Mouse (Mus musculus) ovary, postnatal 14 days (tissue): ENCODE measurements around the gene 2310007B03Rik.
"Not testable (repeated sequence)": the region's sequence is repeated elsewhere in the genome, so short reads cannot be mapped to it uniquely, and the experiment has no call there.

Experiments
- DNase-seq: peaks from one replicate; pipeline ENCODE4 v3.0.0; 2022; ENCODE audit warnings: low spot score

2310007B03Rik gene

DNA sequence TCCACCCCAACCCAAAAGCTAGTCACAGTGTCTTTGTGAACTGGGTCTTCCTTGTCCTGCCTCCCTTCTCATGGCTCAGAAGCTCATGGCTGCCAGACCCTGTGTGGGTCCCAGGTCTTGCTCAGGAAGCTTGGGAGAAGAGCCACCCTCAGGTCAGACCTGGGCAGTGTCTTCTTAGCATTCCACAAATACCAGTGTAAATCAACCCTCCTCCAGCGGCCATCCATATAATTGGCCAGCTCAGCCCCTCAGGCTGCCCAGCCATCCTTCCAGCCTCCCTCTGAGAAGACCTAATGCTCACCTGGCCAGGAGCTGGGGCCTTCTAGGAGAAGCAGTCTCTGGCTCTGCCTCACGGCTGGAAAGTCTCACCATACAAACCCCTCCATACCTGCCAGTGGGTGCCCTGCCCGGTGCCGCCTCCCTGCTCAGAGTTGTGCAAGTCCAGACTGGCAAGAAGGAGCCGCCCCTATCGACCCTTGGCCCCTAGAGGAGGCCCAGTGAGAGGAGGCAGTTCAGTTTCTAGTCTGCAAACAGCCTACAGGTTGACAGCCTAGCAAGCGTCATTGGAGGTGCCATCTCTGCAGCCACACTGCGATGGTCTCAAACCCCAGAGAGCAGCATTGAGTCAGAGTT, at the start of gene 2310007B03Rik:
Gene 2310007B03Rik (minus strand): TSS at position 448 of the 633 bp plus-strand sequence.
- DNase-seq, result no peak

DNA sequence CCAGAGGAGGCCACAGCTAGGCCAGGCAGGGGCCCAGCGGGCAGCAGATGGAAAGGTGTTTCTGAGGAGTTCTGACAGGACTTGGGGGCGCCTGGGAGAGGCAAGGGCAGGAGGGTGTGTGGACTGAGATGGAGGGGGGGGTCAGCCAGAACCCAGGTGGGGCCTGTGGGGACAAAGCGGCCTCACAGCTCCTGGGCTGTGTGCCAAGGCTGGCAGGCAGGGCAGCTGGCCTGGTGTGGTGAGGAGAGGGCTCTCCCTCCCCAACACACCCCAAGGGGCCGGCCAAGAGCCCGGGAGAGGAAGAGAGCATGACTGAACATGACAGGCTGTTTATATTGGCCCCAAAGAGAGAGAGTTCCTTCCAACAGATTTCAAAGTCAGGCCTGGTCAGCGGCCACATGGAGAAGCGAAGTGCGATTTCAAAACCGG, 49.5 kb upstream of the 2310007B03Rik start:
- DNase-seq, result peak; percentile 68

DNA sequence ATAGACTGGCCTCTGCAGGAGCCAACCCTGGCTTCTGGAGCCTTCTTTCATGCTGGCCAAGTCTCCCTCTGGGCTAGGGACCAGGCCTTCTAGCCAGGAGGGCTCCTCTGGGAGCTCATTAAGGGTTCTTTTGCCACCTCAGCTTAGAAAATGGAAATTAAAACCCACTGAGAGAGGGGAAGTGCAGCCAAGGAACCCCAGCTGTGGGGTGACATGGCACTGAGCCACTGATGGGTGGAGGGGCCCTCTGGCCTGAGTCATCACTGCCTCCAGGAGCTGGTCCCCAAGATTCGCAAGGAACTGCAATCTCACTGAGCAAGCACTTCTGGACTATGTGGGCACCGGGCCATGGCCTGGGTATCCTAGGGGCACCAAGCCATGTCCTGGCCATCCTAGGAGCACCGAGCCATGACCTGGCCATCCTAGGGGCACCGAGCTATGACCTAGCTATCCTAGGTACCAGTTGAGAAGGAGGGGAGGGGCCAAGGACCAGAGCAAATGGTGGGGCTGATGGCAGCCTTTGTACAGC, 46.9 kb upstream of the 2310007B03Rik start:
- DNase-seq, result no peak

DNA sequence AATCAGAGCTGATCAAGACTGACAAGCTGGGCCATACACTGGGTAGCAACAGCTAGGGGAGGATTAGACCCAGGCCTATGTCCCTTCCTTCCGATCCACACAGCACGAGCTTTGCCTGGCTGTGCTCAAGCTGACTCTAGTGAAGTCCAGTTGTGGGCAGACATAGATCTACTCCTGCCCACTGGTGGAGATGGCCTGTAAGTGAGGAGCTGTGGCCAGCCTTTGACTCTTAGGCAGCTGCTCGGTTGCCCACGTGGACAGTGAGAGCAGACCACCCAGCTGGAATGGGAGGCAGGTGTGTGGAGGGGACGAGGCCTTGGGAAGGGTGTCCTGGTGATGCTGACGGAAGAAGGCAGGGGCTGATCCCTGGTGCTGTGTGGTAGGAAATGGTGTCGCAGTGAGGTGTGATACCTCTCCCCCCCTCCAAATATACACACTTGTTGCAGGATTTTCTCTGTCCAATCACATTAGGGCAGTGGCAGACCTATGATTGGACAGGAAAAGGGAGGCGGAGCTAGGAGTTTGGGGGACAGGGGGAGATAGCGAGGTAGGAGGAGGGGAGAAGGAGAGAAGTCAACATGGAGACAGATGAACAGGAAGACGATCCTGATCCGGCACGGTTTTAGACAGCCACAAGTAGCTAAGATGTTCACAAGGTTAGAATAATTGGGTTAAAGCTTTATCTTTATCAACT, 45.7 kb upstream of the 2310007B03Rik start:
- no peak for DNase-seq

DNA sequence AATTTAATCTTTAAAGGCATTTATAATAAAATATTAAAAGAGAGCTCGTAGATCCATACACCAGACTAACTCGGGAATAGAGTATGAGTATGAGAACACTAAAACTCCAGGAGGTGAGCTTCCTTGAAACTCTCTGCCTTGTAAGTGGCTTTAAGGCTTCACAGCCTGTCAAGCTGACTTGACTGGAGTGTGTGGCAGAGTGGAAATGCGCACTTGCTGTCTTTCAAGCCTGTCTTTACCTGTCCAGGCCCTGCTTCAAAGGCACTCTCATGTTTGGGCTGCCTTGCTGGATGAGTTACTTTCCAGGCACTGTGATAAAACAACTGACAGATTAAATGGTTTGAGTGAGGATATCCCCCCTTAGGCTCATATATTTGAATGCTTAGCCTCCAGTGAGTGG, 37.2 kb upstream of the 2310007B03Rik start:
- DNase-seq, result no peak

DNA sequence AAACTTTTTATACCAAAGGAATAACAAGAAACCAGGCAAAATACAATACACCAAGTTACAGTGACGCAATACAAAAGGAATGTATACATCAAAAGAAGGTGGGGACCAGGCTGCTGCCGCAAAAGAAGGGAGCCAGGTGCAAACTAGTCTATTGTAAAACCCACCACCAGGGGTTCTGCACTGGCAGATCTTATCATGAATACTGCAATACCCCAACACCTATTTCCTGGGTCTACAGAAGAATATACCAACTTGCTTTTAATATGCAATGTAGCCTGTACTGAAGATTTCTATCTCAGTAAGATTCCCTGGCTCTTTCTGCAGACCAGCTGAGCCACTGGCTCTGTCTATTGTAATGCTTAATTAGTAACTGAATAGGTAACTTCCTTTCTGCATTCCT, 36.7 kb upstream of the 2310007B03Rik start:
- not testable (repeated sequence) for DNase-seq

DNA sequence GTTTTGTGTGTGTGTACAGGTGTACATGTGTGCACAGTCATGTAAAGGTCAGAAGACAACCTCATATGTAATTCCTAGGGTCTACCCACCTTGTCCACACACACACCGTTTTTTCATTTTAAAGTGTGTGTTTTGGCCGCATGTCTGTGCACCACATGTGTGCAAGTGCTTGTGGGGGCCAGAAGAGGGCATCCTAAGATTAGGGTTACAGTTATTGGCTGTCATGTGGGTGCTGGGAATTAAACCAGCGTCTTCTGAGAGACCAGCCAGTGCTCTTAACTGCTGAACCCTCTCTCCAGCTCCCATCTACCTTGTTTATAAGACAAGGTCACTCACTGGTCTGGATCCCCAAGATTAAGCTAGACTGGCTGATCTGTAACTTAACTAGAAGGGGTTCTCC, 34.2 kb upstream of the 2310007B03Rik start:
- no peak for DNase-seq

DNA sequence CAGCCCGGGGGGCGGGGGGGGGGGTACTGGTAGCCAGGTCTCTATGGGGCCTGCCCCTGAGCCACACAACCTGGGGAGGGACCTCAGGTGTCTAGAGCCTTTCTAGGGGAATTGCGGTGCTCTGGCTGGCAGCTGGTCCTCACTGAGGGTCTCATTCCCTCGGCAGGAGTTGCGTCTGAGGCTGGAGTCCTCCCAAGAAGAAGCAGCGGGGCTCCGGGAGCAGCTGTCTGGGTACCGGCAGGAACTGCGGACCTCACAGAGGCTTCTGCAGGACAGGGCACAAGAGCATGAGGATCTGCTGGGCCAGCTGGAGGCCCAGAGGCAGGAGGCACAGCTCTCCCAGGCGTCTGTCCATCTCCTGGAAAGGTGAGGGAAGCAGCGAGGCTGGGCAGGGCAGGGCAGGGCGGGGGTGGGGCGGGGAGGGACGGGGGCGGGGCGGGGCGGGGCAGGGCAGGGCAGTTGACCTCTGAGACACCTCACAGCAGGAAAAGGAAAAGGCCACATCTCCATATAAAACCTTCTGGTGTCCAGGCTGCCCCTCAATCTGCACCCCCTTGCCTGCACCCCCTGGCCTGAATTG, 30.1 kb upstream of the 2310007B03Rik start:
- DNase-seq, result no peak

DNA sequence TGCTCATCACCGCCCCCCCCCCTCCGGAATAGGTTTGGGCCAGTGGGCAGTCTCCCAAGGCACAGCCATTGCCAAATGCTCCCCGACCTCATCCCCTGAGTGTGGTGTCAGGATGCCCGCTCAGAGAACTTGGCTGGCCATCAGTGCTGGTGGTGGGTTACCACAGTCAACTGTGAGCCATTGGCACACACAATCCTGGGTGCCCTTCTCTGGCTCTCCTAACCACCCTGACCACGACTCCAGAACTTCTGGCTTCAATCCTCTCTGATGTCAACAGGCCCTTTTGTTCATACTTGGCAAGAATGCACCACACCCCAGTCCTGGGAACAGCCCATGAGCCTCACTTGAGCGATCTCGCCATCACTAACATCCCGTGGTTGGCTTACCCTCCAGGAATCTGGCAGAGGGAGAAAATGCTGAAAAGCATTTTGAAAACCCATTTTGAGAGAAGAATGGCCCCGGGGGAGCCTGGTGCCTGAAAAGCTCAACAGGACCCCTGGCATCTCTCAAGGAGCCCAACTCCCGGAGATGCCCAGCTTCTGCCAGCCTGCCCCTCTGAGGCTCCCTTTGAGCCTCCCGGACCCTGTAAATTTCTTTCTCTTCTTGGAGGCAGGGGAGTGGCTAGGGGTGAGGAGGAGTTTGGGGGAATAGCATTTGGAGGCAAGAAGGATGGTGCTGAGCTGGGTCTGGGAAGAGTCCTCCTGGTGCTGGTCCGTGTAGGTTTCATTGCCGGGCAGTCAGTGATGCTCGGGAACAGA, 23.5 kb upstream of the 2310007B03Rik start:
- no peak for DNase-seq

DNA sequence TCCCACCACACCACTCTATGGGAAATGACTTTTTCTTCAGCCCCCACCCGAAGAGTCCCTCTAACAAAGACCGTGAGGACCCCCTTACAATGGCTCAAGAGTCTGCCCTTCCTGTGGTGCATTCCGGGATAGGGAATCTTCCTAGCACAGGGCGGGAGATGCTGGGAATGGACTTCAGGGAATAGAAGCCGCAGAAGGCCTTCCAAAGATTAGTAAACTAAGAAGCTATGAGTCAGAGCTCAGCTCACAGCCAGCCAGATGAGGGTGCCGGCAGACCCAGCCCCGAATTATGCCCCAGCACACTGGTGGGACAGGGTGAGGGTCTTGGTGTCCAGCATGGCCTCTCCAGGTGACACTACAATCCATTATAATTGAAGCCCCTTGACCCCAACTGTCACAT, 21.5 kb upstream of the 2310007B03Rik start:
- DNase-seq, result no peak

DNA sequence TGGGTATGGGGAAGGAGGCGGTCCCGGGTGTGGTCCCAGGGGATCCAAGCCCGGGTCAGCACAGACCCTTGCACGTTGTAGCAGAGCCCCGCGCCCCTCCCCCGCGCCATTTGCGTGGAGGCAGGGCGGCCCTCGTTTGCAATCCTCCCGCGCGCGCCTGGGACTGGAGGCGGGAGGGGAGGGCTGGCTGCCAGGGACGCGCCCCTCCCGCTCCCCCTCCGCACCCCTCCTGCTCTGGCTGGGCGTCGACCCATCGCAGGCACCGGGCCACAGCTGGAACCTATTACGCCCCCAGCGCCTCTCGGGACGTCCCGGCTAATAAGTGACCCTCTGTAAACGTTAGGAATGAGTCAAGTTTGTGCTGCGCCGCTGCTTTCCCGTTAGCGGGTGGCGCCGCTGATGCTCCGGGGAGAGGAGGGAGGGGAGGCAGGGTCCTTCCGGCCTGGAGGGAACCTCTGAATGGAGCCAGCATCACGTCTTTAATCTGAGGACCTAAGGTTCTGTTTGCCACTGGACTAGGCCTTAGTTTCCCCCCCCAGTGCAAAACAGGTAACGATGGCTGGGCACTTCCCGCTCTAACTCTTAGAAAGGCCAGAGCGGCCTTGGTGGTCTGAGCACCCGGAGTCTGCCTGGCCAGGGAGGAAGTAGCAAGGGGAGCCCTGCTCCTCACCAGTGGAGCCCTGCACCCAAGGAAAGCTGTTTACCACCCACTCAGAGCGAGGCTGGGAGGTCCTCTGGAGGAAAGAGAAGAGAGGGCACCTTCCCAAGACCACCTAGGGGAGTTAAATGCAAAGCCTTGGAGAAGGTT, 16.0 kb upstream of the 2310007B03Rik start:
- peak; percentile 85 for DNase-seq

DNA sequence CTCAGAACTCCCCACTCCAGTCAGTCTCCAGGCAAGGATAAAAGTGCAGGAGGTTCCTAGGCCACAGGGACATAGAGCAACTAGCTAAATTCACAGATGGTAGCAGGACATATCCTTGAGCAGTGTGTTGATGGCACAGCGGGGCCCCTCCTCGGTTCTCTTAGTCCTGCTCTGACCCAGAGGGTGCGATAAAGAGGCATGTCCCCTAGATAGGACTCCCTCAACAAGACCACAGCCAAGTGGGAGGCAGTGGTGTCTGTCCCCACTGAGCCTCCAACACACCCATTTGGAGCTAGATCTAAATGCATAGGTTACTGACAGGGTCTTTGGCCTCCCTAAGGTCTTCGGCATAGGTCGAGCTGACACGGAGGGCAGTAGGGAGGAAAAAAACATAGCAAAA, 15.1 kb upstream of the 2310007B03Rik start:
- DNase-seq, result no peak

DNA sequence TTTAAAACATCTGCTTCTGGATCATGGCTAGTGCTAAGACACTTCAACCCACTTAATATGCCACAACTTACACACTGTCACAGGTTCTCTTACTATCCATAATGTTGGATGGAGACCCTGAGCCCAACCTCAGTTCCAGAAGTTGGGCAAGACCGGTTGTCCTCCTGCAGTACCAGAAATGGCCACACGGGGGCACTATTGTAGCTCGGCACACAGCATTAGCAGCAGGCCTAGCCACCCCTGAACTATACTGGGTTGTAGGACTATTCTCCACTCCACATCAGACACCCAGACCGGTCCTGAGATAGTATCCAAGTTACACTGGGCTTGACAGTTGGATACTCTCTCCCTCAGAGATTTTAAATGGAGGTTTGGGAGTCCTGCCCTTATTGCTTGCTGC, 13.7 kb upstream of the 2310007B03Rik start:
- DNase-seq, result peak; percentile 85

DNA sequence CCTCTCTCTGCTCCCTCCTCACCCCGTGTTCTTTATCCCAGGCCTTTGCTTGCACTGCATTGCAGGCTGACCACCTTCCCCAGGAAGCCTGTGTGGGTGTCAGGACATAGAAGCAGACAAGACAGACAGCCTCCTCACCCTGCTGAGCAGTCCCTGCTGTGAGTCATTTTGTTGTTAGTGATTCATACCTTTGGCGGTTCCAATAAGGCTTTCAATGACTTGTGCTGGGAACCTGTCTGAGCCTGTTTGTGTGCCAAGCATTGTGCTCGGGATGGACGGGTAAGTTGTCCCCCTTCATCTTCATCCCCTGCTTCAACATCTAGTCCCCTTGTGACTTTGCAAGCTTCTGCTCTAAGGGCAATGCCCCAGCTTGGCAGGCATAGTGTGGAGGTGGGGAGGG, 12.9 kb upstream of the 2310007B03Rik start:
- no peak for DNase-seq

DNA sequence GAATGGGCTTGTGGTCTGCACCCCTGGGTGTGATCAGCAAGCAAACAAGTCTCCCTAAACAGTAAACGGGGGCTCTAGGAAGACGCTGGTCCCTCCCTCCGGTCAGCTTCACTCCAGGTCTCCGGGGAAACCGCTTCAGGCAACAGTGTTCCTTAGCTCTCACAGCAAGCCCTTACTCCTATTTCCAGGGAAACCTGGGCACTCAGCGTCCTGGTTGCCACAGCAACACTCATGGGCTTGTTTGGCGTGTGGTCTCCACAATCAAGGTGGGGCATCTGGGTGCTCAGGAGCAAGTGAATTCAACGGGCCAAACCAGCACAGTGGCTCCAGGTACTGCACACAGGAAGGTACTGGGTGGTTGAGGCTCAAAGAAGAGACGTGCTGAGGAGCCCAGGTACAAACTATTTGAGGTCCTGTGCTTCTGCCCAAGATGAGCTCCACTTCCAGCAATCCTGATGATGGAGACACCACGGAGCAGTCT, 7.6 kb upstream of the 2310007B03Rik start, which contains the start of gene Crocc2:
Gene Crocc2 (plus strand): TSS at position 431 of the 481 bp plus-strand sequence.
- no peak for DNase-seq

DNA sequence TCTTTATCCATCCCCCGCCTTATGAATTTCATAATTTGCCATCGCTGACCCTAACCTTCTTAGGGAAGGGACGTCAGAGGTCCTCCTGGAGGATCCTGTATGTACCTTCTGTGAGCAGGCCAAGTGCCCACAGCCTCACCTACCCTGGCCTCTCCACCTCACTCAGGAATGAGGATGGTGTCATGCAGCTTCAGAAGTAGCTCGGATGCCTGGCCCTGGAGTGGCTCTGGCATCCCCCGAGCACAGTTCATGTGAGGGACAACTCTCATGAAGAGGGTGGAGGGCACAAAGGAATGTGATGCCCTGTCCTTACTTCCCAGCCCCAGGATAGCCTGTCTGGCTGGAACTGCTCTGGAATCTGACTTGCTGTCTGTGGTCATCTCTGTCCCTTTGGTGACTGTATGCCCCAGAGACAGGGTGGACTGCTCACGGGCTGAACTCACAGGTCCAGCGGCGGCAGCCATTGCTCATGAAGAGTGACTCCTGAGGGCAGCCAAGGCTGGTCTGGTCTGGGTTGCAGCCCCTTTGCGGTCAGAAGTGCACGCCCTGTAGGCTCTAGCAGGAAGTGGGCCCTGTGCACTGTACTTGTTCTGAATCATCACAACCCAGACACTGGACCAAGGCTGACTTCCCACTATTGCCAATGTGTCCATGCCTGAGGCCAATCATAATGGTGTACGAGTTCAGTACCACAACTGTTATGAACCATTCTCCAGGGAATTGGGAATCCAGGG, 5.8 kb upstream of the 2310007B03Rik start:
- no peak for DNase-seq

DNA sequence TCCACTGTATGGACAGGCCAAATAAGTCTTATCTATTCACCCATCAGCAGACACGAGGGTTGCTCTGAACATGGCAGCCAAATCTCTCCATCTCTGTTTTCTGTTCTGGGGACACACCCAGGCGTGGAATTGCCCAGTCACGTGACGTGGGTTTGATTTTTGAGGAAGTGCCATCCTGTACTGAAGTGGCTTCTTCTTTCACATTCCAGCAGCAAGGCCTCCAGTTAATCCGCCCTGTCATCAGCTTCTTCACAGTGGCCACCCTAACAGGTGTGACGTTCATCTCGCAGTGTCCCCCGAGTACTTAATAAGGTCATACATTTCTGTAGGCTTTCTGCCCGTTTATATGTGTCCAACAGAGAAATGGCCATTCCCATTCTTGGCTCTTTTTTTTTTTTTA, 4.7 kb upstream of the 2310007B03Rik start:
- DNase-seq, result no peak

DNA sequence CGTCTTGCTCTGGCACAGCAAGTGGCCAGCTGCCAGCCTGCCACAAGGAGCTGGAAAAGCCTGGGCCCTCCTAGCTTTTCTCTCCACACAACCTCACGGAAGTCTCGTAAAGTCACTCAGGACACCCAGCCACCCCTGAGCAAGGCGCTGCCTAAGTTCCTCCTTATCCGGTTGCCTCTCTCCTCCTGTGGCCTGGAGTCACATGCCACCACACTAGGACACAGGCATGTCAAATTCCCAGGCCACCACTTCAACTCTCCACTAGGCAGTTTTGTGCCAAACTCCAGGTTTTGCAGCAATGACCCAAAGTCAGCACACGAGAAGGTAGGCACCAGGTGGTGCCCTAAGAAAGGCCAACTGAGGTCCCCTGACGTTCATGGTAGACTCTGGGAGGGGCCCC, 1.8 kb upstream of the 2310007B03Rik start:
- DNase-seq, result no peak

DNA sequence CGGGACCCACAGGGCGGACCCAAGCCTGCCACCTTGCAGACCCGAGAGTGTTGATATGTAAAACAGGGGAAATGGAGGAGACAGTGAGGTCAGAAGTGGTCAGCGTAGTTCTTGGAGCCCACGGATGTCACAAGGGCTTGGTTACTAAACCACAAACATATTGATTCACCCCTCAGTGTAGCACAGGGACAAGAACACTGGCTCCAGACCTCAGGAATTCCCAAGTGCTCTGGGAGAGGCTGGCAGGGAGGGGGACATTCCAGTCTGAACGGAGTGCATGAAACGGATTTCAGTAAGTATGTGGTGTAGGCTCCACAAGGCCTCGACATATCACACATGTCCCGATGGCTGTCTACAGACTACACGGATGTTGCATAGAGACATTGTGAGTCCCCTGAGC, 1.2 kb upstream of the 2310007B03Rik start:
- no peak for DNase-seq

DNA sequence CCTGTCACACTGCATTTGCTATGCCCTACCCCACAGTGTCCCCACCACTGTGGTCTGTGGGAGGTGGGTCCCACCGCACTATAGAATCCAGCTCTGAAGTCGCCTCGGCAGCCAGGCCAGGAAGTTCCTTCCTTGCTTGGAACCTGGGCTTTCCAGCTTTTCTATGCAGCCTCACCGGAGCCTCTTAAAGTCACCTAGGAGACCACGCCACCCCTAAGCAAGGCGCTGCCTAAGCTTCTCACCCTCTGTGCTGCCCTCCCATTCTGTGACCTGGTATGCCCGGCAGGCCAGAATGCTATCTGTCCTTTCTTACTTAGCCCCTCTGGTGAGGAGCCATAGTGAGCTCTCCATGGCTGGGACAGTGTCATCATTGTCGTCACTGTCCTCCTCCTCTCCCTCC, 602 bp upstream of the 2310007B03Rik start:
- no peak for DNase-seq
